Mouse (Mus musculus): ENCODE measurements at regions not wholly inside any gene's neighbourhood (a gene's known extent, or its start where the extent isn't known, plus 50 kb on each side); places are given as distances from the start of the nearest gene placed in this dataset.
A peak's percentile ranks its signal among the peaks of the same experiment; 100 is the strongest.

GRCm38 (mm10) chr7:135767493-135767892 lies 51.3 kb upstream of the Mki67 start:
- DNase-seq: no peak

- DNase-seq: no peak
Observed at GRCm38 (mm10) chr7:135768064-135768463, 51.9 kb upstream of the Mki67 start.

DNA sequence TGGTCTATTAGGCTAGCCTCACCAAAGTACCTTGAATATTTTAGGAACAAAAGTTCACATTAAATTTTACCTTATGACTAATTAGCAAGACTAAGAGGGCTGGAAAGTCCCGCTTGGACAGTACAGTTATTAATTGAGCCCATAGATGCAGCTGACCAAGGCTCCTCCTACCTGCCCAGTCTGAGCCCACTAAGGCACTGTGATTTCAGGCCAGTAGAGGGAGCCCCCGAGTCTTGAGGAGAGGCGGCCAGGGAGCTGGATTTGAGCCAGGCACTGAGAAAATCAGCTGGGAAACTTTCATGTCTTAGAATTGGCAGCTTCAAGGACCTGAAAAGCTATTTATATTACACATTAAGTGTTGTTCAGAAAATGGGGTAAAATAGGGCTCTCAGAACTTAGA lies 52.4 kb upstream of the Mki67 start:
- peak; percentile 95 for DNase-seq

- DNase-seq: no peak
Observed at GRCm38 (mm10) chr7:135769082-135769673, 53.0 kb upstream of the Mki67 start.

DNA sequence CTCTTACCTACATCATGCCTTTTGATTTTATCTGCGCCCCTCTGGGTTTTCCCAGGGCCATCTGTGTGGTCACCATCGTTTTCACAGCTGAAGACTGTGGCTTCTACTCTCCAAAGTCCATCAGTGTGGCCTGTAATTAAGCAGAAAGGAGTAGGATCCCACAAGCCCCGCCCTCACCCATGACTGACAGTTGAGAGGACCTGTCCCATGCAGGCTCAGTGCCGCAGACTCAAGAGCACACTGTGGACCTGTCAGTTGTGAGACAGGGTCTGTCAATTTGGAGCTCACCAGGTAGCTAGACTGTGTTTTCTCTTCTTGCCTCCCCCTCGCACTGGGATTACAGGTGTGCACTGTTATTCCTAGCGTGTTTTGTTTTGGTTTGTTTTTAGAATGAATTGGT lies 53.9 kb upstream of the Mki67 start:
- DNase-seq: no peak

DNA sequence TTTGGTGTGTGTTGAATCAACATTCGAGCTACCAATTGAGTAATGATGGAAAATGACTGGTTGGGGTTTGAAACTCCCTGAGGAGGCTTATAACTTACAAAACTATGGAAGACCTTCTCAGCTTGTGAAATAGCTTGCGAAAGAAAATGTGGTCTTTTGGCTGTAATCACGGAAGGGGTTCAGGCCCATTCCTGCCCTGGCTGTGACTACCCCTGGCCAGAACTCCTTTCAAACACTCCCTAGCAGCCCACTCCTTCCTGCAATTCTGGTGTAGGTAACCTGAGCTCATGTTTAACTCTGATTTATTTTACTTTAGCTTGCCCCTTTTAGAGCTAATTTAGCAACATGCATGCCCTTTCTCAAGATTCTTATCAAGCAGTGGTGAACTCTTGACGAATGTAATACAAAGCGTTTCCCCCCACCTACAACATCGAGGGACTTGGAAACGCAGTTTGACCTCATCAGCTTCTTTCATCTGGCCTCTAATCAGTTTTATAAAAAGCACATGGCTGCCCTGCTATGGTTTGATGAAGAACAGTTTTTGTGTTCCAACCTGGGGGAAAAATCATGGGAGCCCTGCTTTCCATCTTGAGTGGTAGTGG lies 59.8 kb upstream of the Mki67 start:
- no peak for DNase-seq

GRCm38 (mm10) chr7:135790167-135790566 lies 74.0 kb upstream of the Mki67 start:
- no peak for DNase-seq

DNA sequence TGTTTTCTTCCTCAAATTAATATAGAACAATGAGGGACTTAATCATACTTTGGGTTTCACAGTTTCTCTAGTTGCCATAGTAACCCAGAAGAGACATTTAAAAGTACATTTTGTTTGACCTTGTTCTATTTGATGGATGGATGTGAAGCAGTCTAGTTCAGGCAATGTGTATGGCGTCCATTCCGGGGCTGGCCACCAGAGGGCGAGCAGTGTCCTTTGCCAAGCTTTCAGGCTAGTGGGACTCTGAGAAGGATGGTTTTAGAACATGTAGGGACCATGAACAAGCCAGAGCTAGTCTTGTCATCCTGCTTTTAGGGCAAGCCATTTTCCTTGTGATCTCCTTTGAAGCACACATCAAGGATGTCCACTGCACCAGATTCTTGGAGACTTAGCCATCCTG lies 74.8 kb upstream of the Mki67 start:
- peak; percentile 79 for DNase-seq

DNA sequence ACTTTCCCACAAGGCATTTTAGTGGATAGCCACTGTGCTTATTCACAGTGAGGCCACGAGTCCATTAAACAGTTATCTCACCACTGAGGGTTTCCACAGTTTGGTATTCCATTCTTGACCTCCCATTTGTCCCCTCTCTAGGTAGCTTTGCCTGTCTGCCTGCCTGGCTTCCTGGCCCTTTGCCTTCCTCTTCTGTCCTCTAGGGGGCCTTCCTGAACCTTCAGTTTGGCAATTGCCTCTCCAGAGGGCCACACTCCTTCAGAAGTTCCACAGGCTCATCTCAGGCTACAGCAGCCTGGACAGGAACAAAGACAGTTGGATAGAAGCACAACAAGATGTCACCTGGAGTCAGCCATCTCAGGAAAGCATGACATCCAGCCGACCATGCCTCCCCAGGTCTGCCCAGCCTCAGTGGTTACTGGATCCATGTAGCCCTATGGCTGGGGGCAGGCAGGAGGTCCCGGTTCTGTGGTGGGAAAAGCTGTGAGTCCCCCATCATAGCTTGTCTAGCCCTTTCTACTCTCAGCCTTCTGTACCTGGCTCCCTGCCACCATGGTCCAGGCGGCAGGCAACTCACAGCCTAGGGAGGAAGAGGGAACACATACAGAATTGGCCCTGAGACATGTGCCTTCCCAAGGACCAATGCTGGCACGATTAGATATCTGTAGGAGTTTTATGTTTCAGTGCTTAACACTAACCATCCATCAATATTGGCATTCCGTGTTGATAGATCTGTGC lies 76.0 kb upstream of the Mki67 start:
- DNase-seq: no peak

DNA sequence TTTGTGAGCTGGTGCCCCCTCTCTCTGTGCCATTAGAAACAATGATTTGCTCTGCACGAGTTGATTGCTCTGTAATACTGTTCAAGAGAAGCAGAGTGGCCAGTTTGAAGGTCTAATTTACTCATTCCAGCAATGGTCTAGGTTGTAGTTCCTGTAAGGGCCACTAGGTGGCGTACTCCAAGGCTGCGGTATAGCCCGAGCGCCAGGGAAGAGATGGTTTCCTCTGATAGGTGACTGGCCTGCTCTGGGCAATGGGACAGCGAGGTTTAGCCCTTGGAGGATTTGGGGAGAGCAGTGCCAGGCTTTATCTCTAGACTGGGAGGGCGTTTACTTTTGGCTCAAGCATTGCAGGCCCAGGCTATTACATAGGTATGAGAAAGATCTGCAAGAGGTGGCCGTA lies 76.8 kb upstream of the Mki67 start:
- peak; percentile 55 for DNase-seq

DNA sequence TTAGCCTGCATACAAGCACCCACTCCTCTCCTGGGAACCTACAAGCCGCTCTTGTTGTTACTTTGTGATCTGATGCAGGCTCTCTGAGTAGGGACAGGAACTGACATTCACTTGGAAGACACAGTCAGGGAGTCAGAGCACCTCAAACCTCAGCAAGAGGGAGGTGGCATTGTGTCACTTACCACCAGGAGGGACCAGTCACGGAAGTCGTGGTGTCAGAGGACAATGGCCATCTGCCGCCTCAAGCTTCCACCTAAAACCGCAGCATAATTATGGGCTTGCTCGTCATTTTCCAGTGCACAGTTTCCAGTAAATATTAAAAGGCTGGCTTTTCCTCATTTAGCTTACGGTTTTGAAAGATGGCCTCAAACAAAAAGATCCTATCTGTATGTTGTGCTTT lies 78.1 kb upstream of the Mki67 start:
- DNase-seq: no peak

GRCm38 (mm10) chr7:135794679-135795078 lies 78.5 kb upstream of the Mki67 start:
- no peak for DNase-seq

DNA sequence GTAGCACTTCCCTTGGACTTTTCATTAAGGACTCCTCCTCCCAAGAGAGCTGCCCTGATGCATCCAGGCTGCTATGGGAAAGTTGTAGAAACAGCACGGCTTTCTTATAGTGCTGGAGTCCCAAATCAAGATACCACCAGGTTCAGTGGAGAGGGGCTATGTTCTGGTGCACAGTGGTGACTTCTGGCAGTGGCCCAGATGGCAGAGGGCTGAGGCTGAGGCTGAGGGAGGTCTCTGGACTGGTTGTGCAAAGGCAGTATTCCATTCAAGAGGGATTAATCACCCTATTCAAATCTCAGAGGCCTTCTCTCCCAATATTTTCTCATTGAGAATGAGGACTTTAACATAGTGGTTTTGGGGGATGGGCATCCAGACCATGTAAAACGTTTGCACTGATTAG lies 82.3 kb upstream of the Mki67 start:
- DNase-seq: no peak

GRCm38 (mm10) chr7:135802598-135803121 lies 86.5 kb upstream of the Mki67 start:
- DNase-seq: no peak

DNA sequence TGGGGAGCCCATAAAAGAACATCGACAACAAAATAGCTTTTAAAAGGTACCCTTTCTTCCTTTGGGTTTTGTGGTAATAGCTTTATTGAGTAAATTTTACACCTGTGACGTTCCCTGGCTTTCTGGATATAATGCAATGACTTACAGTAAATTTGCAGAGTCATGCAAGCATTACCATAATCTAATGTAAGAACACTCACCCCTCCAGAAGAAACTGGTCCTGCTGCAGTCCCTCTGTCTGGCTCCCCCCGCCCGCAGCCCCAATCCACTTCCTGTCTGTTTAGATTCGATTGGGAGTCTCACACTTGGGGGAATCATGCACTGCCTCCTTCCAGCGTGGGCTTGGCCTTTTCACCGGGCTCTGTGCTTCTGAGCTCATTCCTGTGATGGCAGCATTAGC lies 88.6 kb upstream of the Mki67 start:
- DNase-seq: no peak

GRCm38 (mm10) chr7:135806139-135806538 lies 90.0 kb upstream of the Mki67 start:
- DNase-seq: no peak

DNA sequence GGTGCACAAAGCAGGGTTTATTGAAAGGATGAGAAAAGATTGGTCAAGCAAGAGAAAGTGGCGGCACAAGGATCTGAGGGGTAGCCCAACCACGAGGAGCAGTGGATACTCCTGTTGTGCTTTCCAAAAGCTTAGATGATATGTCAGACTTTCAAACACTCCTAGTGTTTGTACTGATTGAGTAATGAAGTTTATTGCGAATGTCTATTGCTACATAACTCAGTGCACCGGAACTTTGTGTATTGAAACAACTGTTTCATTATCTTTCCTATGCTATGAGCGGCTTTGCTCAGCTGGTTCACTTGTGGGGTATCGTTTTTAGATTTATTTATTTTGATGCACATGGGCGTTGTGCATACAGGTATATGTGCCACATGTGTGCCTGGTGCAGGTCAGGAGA lies 90.5 kb upstream of the Mki67 start:
- no peak for DNase-seq

GRCm38 (mm10) chr7:135809167-135809566 lies 93.0 kb upstream of the Mki67 start:
- no peak for DNase-seq

- DNase-seq: peak; percentile 27
Observed at GRCm38 (mm10) chr7:135809751-135810379, 93.7 kb upstream of the Mki67 start.

GRCm38 (mm10) chr7:135810971-135811370 lies 94.8 kb upstream of the Mki67 start:
- DNase-seq: peak; percentile 25

- no peak for DNase-seq
Observed at GRCm38 (mm10) chr7:135813616-135814015, 97.5 kb upstream of the Mki67 start.

DNA sequence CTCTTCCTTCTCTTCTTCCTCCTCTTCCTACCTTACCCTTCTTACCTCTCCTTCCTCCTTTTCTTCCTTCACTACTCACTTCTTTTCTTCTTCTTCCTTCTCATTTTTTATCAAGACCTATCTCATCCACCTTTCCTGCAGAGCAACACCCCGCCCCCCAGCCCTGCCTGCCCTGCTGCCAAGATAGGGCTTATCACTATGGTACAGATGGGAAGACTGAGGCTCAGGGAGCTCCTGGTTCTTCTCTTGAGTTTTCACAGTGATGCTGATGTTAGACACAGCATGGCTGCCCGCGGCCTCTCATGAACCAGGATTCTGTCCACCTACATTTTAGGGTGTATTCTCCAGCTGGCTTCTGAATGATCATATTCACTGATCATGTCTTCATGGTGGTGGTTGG lies 100.0 kb upstream of the Mki67 start:
- DNase-seq: no peak

- no peak for DNase-seq
Observed at GRCm38 (mm10) chr7:135817868-135818267, 101.7 kb upstream of the Mki67 start.

DNA sequence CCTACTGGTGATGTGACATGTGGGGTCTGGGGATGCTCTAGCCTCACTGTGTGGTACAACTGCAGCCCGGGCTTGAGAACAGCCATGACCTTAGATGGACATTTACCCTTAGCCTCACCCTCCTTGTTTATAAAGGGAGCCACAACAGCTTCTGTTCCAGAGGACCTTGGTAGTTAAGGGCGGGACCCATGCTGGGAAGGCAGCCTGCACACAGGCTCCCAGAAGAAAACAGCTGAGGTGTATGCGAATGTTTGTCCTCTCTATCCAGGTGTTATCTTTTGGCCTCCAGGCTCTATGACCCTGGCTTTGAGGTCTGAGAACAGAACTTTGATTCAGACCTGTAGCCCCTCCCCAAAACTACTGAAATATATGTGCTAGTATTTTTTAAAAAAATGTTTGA lies 102.1 kb upstream of the Mki67 start:
- DNase-seq: no peak
